Mouse (Mus musculus): ENCODE measurements around the gene Soat1.

Gene Soat1

GRCm38 (mm10) chr1:156464963-156465362, 9.2 kb downstream of the Soat1 start:
- DNase-seq (ENCODE audit: extremely low spot score): no peak

GRCm38 (mm10) chr1:156463981-156464853, 9.9 kb downstream of the Soat1 start:
- DNase-seq (ENCODE audit: extremely low spot score): no peak

GRCm38 (mm10) chr1:156462273-156462991, 11.7 kb downstream of the Soat1 start:
- no peak for DNase-seq (ENCODE audit: extremely low spot score)

GRCm38 (mm10) chr1:156461036-156461435, 13.1 kb downstream of the Soat1 start:
- DNase-seq (ENCODE audit: extremely low spot score): no peak

- DNase-seq (ENCODE audit: extremely low spot score): no peak
These were observed 13.9 kb downstream of the Soat1 start for GRCm38 (mm10) chr1:156460216-156460615.

- no peak for DNase-seq (ENCODE audit: extremely low spot score)
These were observed 14.4 kb downstream of the Soat1 start for GRCm38 (mm10) chr1:156459690-156460089.

- DNase-seq (ENCODE audit: extremely low spot score): no peak
These were observed 15.6 kb downstream of the Soat1 start for GRCm38 (mm10) chr1:156458391-156459060.

GRCm38 (mm10) chr1:156455005-156455758, 18.9 kb downstream of the Soat1 start:
- no peak for DNase-seq (ENCODE audit: extremely low spot score)

- no peak for DNase-seq (ENCODE audit: extremely low spot score)
These were observed 19.7 kb downstream of the Soat1 start for GRCm38 (mm10) chr1:156454384-156454783.

GRCm38 (mm10) chr1:156453876-156454275, 20.3 kb downstream of the Soat1 start:
- DNase-seq (ENCODE audit: extremely low spot score): no peak

GRCm38 (mm10) chr1:156450478-156450877, 23.7 kb downstream of the Soat1 start:
- no peak for DNase-seq (ENCODE audit: extremely low spot score)

- DNase-seq (ENCODE audit: extremely low spot score): no peak
These were observed 24.4 kb downstream of the Soat1 start for GRCm38 (mm10) chr1:156449691-156450090.

- no peak for DNase-seq (ENCODE audit: extremely low spot score)
These were observed 25.0 kb downstream of the Soat1 start for GRCm38 (mm10) chr1:156449089-156449488.

- no peak for DNase-seq (ENCODE audit: extremely low spot score)
These were observed 29.1 kb downstream of the Soat1 start for GRCm38 (mm10) chr1:156445049-156445448.

- no peak for DNase-seq (ENCODE audit: extremely low spot score)
These were observed 31.4 kb downstream of the Soat1 start for GRCm38 (mm10) chr1:156442776-156443175.

- DNase-seq (ENCODE audit: extremely low spot score): no peak
These were observed 31.9 kb downstream of the Soat1 start for GRCm38 (mm10) chr1:156442266-156442665.

GRCm38 (mm10) chr1:156437726-156438125, 36.4 kb downstream of the Soat1 start:
- DNase-seq (ENCODE audit: extremely low spot score): no peak

GRCm38 (mm10) chr1:156437016-156437708, 37.0 kb downstream of the Soat1 start:
- DNase-seq (ENCODE audit: extremely low spot score): no peak

GRCm38 (mm10) chr1:156433497-156433896, 40.6 kb downstream of the Soat1 start:
- no peak for DNase-seq (ENCODE audit: extremely low spot score)

- no peak for DNase-seq (ENCODE audit: extremely low spot score)
These were observed 41.6 kb downstream of the Soat1 start for GRCm38 (mm10) chr1:156432498-156432897.

- no peak for DNase-seq (ENCODE audit: extremely low spot score)
These were observed 45.7 kb downstream of the Soat1 start for GRCm38 (mm10) chr1:156428434-156428833.

Data from embryo, embryonic 9.5 days (tissue).